Mouse (Mus musculus): ENCODE results near the gene Acss1. TPM values are rescaled to one million over a fixed set of nuclear protein-coding genes. Genes with fewer than 3 reads are reported as not detected.
A peak's percentile ranks its signal among the peaks of the same experiment; 100 is the strongest.

The Acss1 gene
- polyA plus RNA-seq (2016; fragmentation: Nextera tagmentation; extraction: Ambion mirVana) = 25.1 and 26.8 TPM in 2 replicates

DNA sequence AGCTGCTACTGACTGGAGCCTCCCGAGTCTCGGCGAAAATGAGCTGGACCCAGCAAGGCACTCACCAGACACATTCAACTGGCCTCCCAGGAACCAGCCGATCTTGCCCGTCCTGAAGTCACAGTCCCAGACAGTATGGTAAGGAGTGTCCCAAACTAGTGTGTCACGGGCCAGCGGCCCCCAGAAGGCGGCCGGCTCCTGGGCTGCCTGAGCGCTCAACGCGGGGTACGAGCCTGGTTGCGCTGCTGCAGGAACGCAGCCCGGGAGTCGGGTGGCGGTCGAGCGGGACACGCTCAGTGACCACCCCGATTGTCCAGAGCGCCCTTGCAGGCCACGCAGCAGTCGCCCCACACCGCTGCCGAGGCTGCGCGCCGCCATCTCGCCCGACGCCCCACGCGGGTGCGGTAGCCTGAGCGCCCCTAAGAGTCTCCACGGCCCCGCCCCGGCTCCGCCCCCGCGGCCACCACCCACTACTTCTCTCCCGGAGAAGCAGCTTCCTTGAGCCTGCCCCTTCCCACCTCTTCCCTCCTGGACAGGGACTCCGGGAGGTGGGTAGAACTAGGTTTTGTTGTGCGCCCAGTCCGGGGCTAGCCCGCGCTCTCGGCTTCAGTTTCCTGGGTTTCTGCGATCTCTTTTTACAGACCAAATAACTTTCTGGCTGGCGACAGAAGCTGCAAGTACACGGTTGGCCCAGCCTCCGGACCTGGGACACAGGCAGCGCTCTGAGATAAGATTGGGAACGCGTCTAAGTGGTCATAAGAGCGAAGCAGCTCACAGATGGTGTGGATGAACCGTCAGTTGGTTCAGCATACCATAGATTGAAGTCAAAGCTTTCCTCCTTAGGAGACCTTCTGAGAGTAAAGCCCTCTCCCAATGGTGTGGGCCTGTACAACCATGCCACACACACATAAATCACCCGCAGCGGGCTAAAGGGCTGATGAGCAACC is at the start of gene Acss1:
Gene Acss1 (minus strand): TSS at position 681 of the 947 bp plus-strand sequence.
- ATAC-seq (ENCODE audit: low FRiP score, low read depth) = peak; percentile 76
- peak within 1 kb of the TSS; percentile 71 for H3K27ac ChIP-seq (replicated peaks)
- peak within 1 kb of the TSS; percentile 86 for H3K4me2 ChIP-seq (replicated peaks)
- H3K9ac ChIP-seq (replicated peaks) = peak within 1 kb of the TSS; percentile 76
- H3K4me1 ChIP-seq = peaks cover 27% of the 10 kb centered on the region
- no peaks in the 10 kb centered on the region for H3K36me3 ChIP-seq
- WGBS = 3% methylated on average over 56 of the region's 61 CpGs
- H3K27me3 ChIP-seq = peaks cover 28% of the 10 kb centered on the region
- H3K9me3 ChIP-seq = no peaks in the 10 kb centered on the region
- H3K4me3 ChIP-seq = peak within 1 kb of the TSS; percentile 69

GRCm38 (mm10) chr2:150712167-150712674 is 43.9 kb upstream of the Acss1 start:
- 84% methylated on average over 4 of the region's 4 CpGs for WGBS
- H3K27me3 ChIP-seq = no peaks in the 10 kb centered on the region

DNA sequence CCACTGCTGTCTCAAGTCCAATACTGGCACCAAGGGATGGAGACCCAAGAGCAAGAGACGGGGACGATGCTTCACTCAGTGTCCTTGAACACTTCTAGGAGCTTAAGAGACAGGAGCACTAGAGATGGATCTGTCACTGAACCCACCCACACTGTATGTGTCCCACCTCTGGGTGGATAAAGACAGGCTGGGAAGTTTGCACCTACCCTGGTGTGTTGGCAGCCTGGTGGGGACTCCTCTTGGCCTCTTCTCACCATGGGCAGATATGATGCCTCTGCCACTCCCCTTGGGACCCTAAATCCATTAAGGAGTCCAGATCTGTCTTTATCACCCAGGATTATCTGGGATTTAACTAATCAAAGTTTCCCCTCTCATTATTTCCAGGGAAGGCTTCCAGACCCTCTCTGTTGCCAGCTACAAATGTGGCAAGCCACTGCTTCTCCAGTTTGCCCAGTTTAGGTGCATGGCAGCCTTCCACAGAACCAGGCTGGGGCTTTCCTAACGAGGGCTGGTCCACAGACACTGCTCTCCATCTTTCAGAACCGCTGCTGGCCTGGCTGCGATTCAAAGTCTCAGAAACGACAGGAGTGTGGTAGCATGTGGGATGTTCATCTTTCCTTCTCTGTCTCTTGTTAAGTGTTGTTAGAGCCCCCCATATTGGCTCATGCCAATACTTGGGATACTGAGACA is 23.3 kb upstream of the Acss1 start:
- no peaks in the 10 kb centered on the region for H3K9me3 ChIP-seq
- no peaks in the 10 kb centered on the region for H3K36me3 ChIP-seq
- no peak overlapping the region for H3K4me2 ChIP-seq (replicated peaks)
- 77% methylated on average over 6 of the region's 6 CpGs for WGBS
- no peak overlapping the region for H3K27ac ChIP-seq (replicated peaks)
- ATAC-seq (ENCODE audit: low FRiP score, low read depth) = no peak
- no peak overlapping the region for H3K4me3 ChIP-seq
- no peak overlapping the region for H3K9ac ChIP-seq (replicated peaks)
- H3K4me1 ChIP-seq = peaks cover 12% of the 10 kb centered on the region
- peaks cover 63% of the 10 kb centered on the region for H3K27me3 ChIP-seq

More at GRCm38 (mm10) chr2:150712167-150712674, 43.9 kb upstream of the Acss1 start:
- no peak for ATAC-seq (ENCODE audit: low FRiP score, low read depth)
- Histone ChIP-seq H3K4me1 (no peaks in the 10 kb centered on the region), H3K36me3 (no peaks in the 10 kb centered on the region), H3K27ac (replicated peaks) (no peak overlapping the region), H3K4me2 (replicated peaks) (no peak overlapping the region), H3K9ac (replicated peaks) (no peak overlapping the region), H3K9me3 (no peaks in the 10 kb centered on the region), H3K4me3 (no peak overlapping the region)

GRCm38 (mm10) chr2:150690216-150690615 is 21.9 kb upstream of the Acss1 start:
- Histone ChIP-seq H3K36me3 (no peaks in the 10 kb centered on the region), H3K4me1 (peaks cover 12% of the 10 kb centered on the region), H3K27ac (replicated peaks) (no peak overlapping the region), H3K9ac (replicated peaks) (no peak overlapping the region), H3K4me2 (replicated peaks) (no peak overlapping the region), H3K27me3 (peaks cover 76% of the 10 kb centered on the region), H3K4me3 (no peak overlapping the region), H3K9me3 (no peaks in the 10 kb centered on the region)
- no peak for ATAC-seq (ENCODE audit: low FRiP score, low read depth)
- 1% methylated on average over 11 of the region's 11 CpGs for WGBS

DNA sequence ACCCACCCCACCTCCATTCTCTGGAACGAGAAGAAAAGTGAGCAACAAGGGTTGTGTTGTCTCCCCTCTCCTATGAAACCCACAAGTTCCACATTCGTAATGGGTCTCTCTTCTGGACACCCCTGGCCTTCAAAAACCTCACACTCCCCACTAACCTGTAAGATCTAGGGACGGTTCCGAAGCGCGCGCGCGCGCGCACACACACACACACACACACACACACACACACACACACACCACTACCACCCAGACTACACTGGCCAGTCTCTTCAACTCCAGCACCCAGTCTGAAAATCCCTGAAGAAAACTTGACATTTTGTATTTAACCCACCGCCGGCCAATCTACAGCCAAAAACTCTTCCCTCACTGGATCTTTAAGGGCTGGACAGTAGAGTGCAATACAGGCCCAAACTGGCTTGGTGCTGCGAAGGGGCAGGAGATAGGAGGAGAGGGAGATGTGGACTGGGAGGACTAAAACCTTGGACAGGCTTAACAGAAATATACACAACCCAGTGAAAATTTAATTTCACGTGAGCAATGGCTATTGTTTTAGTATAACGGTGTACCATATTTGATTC is 21.0 kb upstream of the Acss1 start, which contains the start of gene Vsx1:
Gene Vsx1 (minus strand): TSS at position 138 of the 578 bp plus-strand sequence.
- peak within 1 kb of the TSS; percentile 45 for H3K4me3 ChIP-seq
- H3K9ac ChIP-seq (replicated peaks) = peak within 1 kb of the TSS; percentile 49
- peaks cover 80% of the 10 kb centered on the region for H3K27me3 ChIP-seq
- H3K9me3 ChIP-seq = no peaks in the 10 kb centered on the region
- no peak for ATAC-seq (ENCODE audit: low FRiP score, low read depth)
- WGBS = 52% methylated on average over 16 of the region's 16 CpGs
- H3K27ac ChIP-seq (replicated peaks) = no peak within 1 kb of the TSS
- H3K4me2 ChIP-seq (replicated peaks) = peak within 1 kb of the TSS; percentile 78
- peaks cover 12% of the 10 kb centered on the region for H3K4me1 ChIP-seq
- no peaks in the 10 kb centered on the region for H3K36me3 ChIP-seq

- no peaks in the 10 kb centered on the region for H3K36me3 ChIP-seq
- peaks cover 12% of the 10 kb centered on the region for H3K4me1 ChIP-seq
- no peaks in the 10 kb centered on the region for H3K9me3 ChIP-seq
- 1% methylated on average over 42 of the region's 44 CpGs for WGBS
- peaks cover 81% of the 10 kb centered on the region for H3K27me3 ChIP-seq
- ATAC-seq (ENCODE audit: low FRiP score, low read depth) = peak; percentile 52
- no peak overlapping the region for H3K27ac ChIP-seq (replicated peaks)
- H3K4me3 ChIP-seq = peak overlapping the region; percentile 45
- peak overlapping the region; percentile 49 for H3K9ac ChIP-seq (replicated peaks)
- H3K4me2 ChIP-seq (replicated peaks) = peak overlapping the region; percentile 78
These were observed 20.4 kb upstream of the Acss1 start for GRCm38 (mm10) chr2:150688541-150689186.

GRCm38 (mm10) chr2:150687871-150688540 is 19.7 kb upstream of the Acss1 start:
- Histone ChIP-seq H3K27ac (replicated peaks) (no peak overlapping the region), H3K9ac (replicated peaks) (peak overlapping the region; percentile 49; the same call in 1 of the 2 replicates), H3K4me3 (peak overlapping the region; percentile 45), H3K4me2 (replicated peaks) (peak overlapping the region; percentile 78), H3K4me1 (peaks cover 12% of the 10 kb centered on the region), H3K36me3 (no peaks in the 10 kb centered on the region), H3K9me3 (no peaks in the 10 kb centered on the region), H3K27me3 (peaks cover 80% of the 10 kb centered on the region)
- 6% methylated on average over 23 of the region's 23 CpGs for WGBS
- ATAC-seq (ENCODE audit: low FRiP score, low read depth) = no peak; the same call in 1 of the 2 replicates

- Histone ChIP-seq H3K4me3 (no peak overlapping the region), H3K27me3 (peaks cover 54% of the 10 kb centered on the region), H3K36me3 (no peaks in the 10 kb centered on the region), H3K4me2 (replicated peaks) (no peak overlapping the region), H3K4me1 (peaks cover 12% of the 10 kb centered on the region), H3K9me3 (no peaks in the 10 kb centered on the region), H3K9ac (replicated peaks) (no peak overlapping the region), H3K27ac (replicated peaks) (no peak overlapping the region)
- no peak for ATAC-seq (ENCODE audit: low FRiP score, low read depth)
- 87% methylated on average over 9 of the region's 9 CpGs for WGBS
These were observed 17.1 kb upstream of the Acss1 start for GRCm38 (mm10) chr2:150685389-150685788.

- H3K27ac ChIP-seq (replicated peaks) = no peak overlapping the region
- peaks cover 45% of the 10 kb centered on the region for H3K27me3 ChIP-seq
- no peaks in the 10 kb centered on the region for H3K9me3 ChIP-seq
- WGBS = 86% methylated on average over 12 of the region's 12 CpGs
- H3K4me2 ChIP-seq (replicated peaks) = no peak overlapping the region
- no peak overlapping the region for H3K9ac ChIP-seq (replicated peaks)
- no peaks in the 10 kb centered on the region for H3K36me3 ChIP-seq
- H3K4me3 ChIP-seq = no peak overlapping the region
- H3K4me1 ChIP-seq = peaks cover 10% of the 10 kb centered on the region
- ATAC-seq (ENCODE audit: low FRiP score, low read depth) = no peak
These were observed 16.2 kb upstream of the Acss1 start for GRCm38 (mm10) chr2:150684451-150684850.

GRCm38 (mm10) chr2:150681581-150681980 is 13.3 kb upstream of the Acss1 start:
- Histone ChIP-seq H3K4me3 (no peak overlapping the region), H3K27me3 (peaks cover 23% of the 10 kb centered on the region), H3K9me3 (no peaks in the 10 kb centered on the region), H3K27ac (replicated peaks) (no peak overlapping the region), H3K36me3 (no peaks in the 10 kb centered on the region), H3K4me1 (no peaks in the 10 kb centered on the region), H3K9ac (replicated peaks) (no peak overlapping the region), H3K4me2 (replicated peaks) (no peak overlapping the region)
- 72% methylated on average over 4 of the region's 4 CpGs for WGBS
- no peak for ATAC-seq (ENCODE audit: low FRiP score, low read depth)

DNA sequence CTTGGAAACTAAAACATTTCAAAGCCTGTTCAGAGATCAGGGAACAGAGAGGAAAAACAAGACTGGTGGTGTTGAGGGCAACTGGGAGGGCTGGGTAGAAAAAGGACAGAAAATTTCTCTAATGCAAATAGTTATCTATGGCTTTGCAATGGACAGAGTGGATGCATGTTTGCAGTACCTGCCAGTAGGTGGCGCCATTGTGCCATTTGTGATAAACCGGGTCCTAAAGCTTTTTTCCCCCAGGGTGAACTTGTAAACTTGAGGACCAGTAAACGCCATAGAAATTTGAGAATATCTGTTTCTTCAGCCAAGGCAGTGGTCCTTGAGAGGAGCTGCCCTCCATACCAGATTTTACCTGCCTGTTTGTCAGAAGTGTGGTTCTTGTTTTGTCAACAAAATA is 10.1 kb upstream of the Acss1 start:
- Histone ChIP-seq H3K27ac (replicated peaks) (no peak overlapping the region), H3K4me2 (replicated peaks) (no peak overlapping the region), H3K27me3 (peaks cover 11% of the 10 kb centered on the region; the same call in 1 of the 2 replicates), H3K36me3 (no peaks in the 10 kb centered on the region), H3K4me3 (no peak overlapping the region), H3K9me3 (no peaks in the 10 kb centered on the region), H3K9ac (replicated peaks) (no peak overlapping the region), H3K4me1 (peaks cover 7% of the 10 kb centered on the region; the same call in 1 of the 2 replicates)
- WGBS = 1% methylated on average over 3 of the region's 3 CpGs
- ATAC-seq (ENCODE audit: low FRiP score, low read depth) = no peak
